In genomic region chr7:45091001-45091990, GRCm38 (mm10) we compare ENCODE assay signal across 8 mouse cellular contexts. TPM values are rescaled to one million over a fixed set of nuclear protein-coding genes. Genes with fewer than 3 reads are reported as not detected.
DNase-seq lines count a peak whose midpoint lies in the region; ATAC-seq and TF ChIP-seq lines count a peak whose summit lies in the region.

No protein-coding gene starts in this region.

- H3K4me3 ChIP-seq in ES-Bruce4 (ENCODE audit: low read depth, low read length) = peak overlapping the region; percentile 79

- H3K27me3 ChIP-seq in ES-Bruce4 (ENCODE audit: control insufficient read depth, insufficient read depth, low read length, poor library complexity, severe bottlenecking) = no peaks in the 10 kb centered on the region

- H3K36me3 ChIP-seq in ES-Bruce4 (ENCODE audit: control insufficient read depth, insufficient read depth, low read length, poor library complexity, severe bottlenecking) = 0 out of 2 replicates have a peak, but pooled peaks cover 2% of the 10 kb centered on the region

- H3K9me3 ChIP-seq in ES-Bruce4 (replicated peaks; ENCODE audit: control insufficient read depth, insufficient read depth, low read length, poor library complexity, severe bottlenecking) = no peaks in the 10 kb centered on the region

- peak; percentile 26 for DNase-seq in adrenal gland, postnatal 14 days
- DNase-seq in adrenal gland, adult (ENCODE audit: inconsistent age in 2 of 2, low spot score in 1 of 2) = no peak
- peak; percentile 31 for DNase-seq in forelimb bud, embryonic 11.5 days (ENCODE audit: low read depth, low spot score)
- peak; percentile 69 to 78 for DNase-seq in kidney, postnatal 4 days
- DNase-seq in left cerebral cortex, adult 11 months (ENCODE audit: low spot score) = no peak
- no peak for DNase-seq in layer of hippocampus, postnatal 36 days

- ATAC-seq in monocyte, adult 5-6 weeks (replicated peaks; ENCODE audit: insufficient number of reproducible peaks, low FRiP score, low TSS enrichment, poor library complexity, severe bottlenecking) = peak; percentile 41; the same call in 1 of the 2 replicates

- no peak for TF ChIP-seq CTCF in ES-Bruce4 (IDR thresholded peaks at IDR 0.05; ENCODE audit: low read depth, low read length)

- no peak for TF ChIP-seq EP300 in ES-Bruce4 (IDR thresholded peaks at IDR 0.05; ENCODE audit: insufficient read depth, low read depth, low read length)

- peaks cover 6% of the 10 kb centered on the region for H3K4me1 ChIP-seq in ES-Bruce4 (ENCODE audit: control insufficient read depth, insufficient read depth, low read length)

- peak overlapping the region; percentile 59 for H3K9ac ChIP-seq in ES-Bruce4 (ENCODE audit: low read depth, poor library complexity, severe bottlenecking)

- no peak overlapping the region for H3K27ac ChIP-seq in ES-Bruce4 (ENCODE audit: insufficient read depth, low read length)

- TF ChIP-seq POLR2A in ES-Bruce4 (IDR thresholded peaks at IDR 0.05; ENCODE audit: insufficient read depth, low read length) = no peak

RNA-seq across cellular contexts. Expression of gene Rcn3, which starts 0.7 kb away (rescaled TPM):
- total RNA-seq in adrenal gland, postnatal 14 days (2021) = 38.2 and 39.1 TPM in 2 replicates
- 66.7 and 88.2 TPM in 2 replicates for polyA plus RNA-seq in ES-Bruce4 (2011; ENCODE audit: insufficient read depth, insufficient read length, low read depth, missing spikeins)
- total RNA-seq in monocyte, adult 5-6 weeks (2017) = 6.2 to 20.1 TPM (median 15.3 TPM) in 3 replicates
- 1 to 10 TPM; 6.2 to 6.9 TPM for total RNA-seq in layer of hippocampus, postnatal 36 days (2021)

RNA-seq across cellular contexts. Expression of gene Fcgrt, which starts 12.4 kb away (rescaled TPM):
- total RNA-seq in adrenal gland, postnatal 14 days (2021) = 138 and 152 TPM in 2 replicates
- polyA plus RNA-seq in ES-Bruce4 (2011; ENCODE audit: insufficient read depth, insufficient read length, low read depth, missing spikeins) = 2.0 and 2.5 TPM in 2 replicates
- total RNA-seq in monocyte, adult 5-6 weeks (2017) = 74.9 to 100 TPM (median 91.0 TPM) in 3 replicates
- 10 to 100 TPM; 16.7 to 18.5 TPM for total RNA-seq in layer of hippocampus, postnatal 36 days (2021)

RNA-seq across cellular contexts. Expression of gene Prrg2, which starts 28.8 kb away (rescaled TPM):
- 16.0 and 16.3 TPM in 2 replicates for total RNA-seq in adrenal gland, postnatal 14 days (2021)
- polyA plus RNA-seq in ES-Bruce4 (2011; ENCODE audit: insufficient read depth, insufficient read length, low read depth, missing spikeins) = 7.7 and 12.0 TPM in 2 replicates
- 1.5 to 12.8 TPM (median 3.7 TPM) in 3 replicates for total RNA-seq in monocyte, adult 5-6 weeks (2017)
- 1 to 10 TPM; 5.5 to 6.1 TPM for total RNA-seq in layer of hippocampus, postnatal 36 days (2021)

RNA-seq across cellular contexts. Expression of gene Nosip, which starts 29.1 kb away (rescaled TPM):
- total RNA-seq in adrenal gland, postnatal 14 days (2021) = 41.6 and 47.5 TPM in 2 replicates
- polyA plus RNA-seq in ES-Bruce4 (2011; ENCODE audit: insufficient read depth, insufficient read length, low read depth, missing spikeins) = 58.1 and 62.4 TPM in 2 replicates
- 45.8 to 57.3 TPM (median 52.8 TPM) in 3 replicates for total RNA-seq in monocyte, adult 5-6 weeks (2017)
- 10 to 100 TPM; 51.0 to 51.3 TPM for total RNA-seq in layer of hippocampus, postnatal 36 days (2021)

RNA-seq across cellular contexts. Expression of gene Rps11, which starts 32.9 kb away (rescaled TPM):
- 1,189 and 1,386 TPM in 2 replicates for total RNA-seq in adrenal gland, postnatal 14 days (2021)
- polyA plus RNA-seq in ES-Bruce4 (2011; ENCODE audit: insufficient read depth, insufficient read length, low read depth, missing spikeins) = 2,753 and 2,969 TPM in 2 replicates
- 1,164 to 1,516 TPM (median 1,507 TPM) in 3 replicates for total RNA-seq in monocyte, adult 5-6 weeks (2017)
- 100 to 1,000 TPM; 408 to 432 TPM for total RNA-seq in layer of hippocampus, postnatal 36 days (2021)

Comparison
In these comparisons a context has a peak if more than half of its experiments do, and no peak if none do; other contexts are left out.
1. DNase-seq: peak in adrenal gland, postnatal 14 days (single experiment), forelimb bud, embryonic 11.5 days (single experiment) and kidney, postnatal 4 days (2 of 2); none in adrenal gland, adult (0 of 2), left cerebral cortex, adult 11 months (single experiment) and layer of hippocampus, postnatal 36 days (0 of 2).